Mouse (Mus musculus): ENCODE results near the gene Gm21958.

Gene Gm21958

DNA sequence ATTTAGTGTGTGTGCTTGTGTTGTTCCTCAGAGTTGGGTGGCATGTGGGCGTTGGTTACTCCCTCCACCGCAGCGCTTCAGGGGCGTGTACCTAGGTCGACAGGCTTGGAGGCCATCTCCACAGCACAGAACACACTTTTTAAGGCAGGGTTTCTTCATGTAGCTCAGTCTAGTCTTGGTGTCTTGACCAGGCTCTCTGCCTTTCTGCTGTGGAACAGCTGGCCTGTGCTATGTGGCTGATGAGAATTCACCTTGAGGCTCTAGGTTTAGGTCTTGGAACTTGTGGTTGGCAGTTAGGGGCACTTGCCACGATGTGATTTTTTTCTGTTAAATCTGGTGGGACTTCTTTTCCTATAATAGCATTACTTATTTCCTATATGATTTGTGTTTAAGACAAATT lies at the start of gene Gm21958:
Gm21958 (minus strand) TSS at position 101 of the 400 bp plus-strand sequence.
- no peak for DNase-seq (ENCODE audit: low spot score in 2 of 2)

- DNase-seq (ENCODE audit: low spot score in 2 of 2), result no peak
Measured at GRCm38 (mm10) chr3:54761258-54761657, 47.1 kb upstream of the Gm21958 start.

DNA sequence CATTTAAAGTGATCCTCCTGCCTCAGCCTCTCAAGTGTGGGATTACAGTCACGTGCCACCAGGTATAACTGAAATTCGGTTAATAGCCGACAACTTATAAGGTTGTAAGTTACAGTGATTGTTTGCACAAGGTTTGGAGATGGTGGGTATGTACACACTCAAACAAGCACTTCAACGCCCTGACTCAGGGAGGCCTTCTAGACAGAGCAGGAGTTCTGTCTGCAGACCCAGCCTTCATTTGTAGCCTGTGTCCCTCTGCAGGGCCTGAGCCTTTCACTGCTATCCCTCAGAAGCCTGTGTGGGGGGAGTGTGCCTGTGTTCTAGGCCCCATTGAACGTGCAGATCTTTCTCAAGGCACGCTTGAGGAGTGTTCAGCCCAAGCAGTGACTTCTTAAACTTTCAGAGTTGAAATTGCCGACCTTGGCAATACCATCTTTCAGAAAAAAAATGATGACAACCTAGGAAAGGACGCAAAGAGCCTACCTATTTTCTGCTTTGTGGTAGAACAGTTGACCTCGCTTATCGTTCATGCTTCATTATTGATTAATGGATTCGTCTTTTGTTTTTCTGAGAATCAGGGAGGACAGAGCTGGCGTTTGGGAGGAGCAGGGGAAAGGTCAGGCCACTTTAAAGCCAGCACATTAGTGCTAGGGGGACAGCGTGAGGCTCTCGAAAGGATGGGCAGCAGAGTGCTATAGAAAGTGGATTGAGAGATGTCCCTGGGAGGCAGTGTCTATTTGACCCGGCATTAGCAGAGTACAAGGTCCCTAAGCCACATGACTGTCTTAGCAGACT lies 46.4 kb upstream of the Gm21958 start:
- no peak for DNase-seq (ENCODE audit: low spot score in 2 of 2)

DNA sequence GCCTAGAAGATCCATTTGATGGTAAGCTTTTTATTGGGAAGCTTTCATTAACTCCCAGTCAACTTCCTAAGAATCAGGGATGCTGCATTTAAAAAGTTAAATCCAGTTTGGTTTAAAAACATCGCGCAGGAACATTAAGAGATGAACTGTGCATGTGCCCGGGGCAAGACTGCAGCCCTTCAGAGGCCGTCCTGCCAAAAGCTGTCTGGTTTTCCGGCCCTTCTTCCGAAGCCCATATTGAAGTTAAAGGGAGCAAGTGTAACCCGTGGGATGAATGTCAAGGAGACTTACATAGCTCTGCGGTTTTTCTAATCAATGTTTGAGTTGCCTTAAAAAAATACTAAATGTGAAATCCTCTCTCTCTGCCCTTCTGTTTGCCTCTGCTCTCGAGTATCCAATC lies 45.1 kb upstream of the Gm21958 start:
- no peak for DNase-seq (ENCODE audit: low spot score in 2 of 2)

- no peak for DNase-seq (ENCODE audit: low spot score in 2 of 2)
Measured at GRCm38 (mm10) chr3:54757446-54757845, 43.3 kb upstream of the Gm21958 start.

GRCm38 (mm10) chr3:54756058-54756457 lies 41.9 kb upstream of the Gm21958 start:
- no peak for DNase-seq (ENCODE audit: low spot score in 2 of 2)

- no peak for DNase-seq (ENCODE audit: low spot score in 2 of 2)
Measured at GRCm38 (mm10) chr3:54755145-54756041, 41.2 kb upstream of the Gm21958 start, which contains the start of gene Smad9. Gene Smad9, plus strand, starts transcription at chr3:54755582.

- no peak for DNase-seq (ENCODE audit: low spot score in 2 of 2)
Measured at GRCm38 (mm10) chr3:54753411-54753810, 39.3 kb upstream of the Gm21958 start.

DNA sequence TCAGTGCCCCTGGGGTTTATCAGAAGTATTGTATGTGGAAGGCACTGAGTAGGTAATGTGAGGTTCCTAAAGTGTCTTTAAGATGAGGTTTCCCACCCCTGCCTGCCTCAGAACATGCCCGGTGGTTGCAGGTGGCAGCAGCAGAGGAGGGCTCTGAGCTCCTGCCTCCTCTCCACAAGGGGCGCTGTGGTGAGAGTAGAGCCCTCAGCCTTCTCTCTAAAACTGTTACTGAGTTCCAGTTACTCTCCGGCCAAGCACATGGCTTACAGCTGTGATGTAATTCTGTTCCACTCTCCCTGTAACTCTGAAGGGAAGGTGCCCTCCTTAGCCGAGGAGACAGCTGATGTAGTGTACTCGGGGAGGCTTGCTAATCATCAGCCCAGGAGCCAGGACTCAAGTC lies 31.6 kb upstream of the Gm21958 start:
- DNase-seq (ENCODE audit: low spot score in 2 of 2), result peak in 1 of 2 experiments; percentile 57

GRCm38 (mm10) chr3:54741965-54742364 lies 27.8 kb upstream of the Gm21958 start:
- no peak for DNase-seq (ENCODE audit: low spot score in 2 of 2)

DNA sequence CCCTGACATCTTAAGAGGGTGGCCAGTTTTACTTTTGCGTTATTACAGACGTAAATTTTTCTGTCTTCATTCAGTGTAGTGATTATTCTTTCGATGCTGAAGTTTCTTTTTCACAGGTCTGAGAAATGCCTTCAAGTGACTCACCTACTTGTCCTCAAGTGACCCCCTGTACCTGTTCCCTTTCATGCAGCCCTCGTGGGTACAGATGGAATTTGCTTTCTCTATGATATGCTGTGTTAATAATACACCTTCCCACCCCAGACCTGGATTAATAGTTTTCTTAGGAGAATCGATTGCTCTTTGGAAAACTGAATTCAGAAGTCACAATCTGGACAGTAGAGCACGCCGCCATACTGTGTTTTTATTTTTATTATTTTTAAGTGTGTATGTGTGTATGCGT lies 23.2 kb upstream of the Gm21958 start:
- no peak for DNase-seq (ENCODE audit: low spot score in 2 of 2)

- DNase-seq (ENCODE audit: low spot score in 2 of 2), result peak; percentile 26 to 27
Measured at GRCm38 (mm10) chr3:54736101-54736927, 22.2 kb upstream of the Gm21958 start.

GRCm38 (mm10) chr3:54735247-54736046 lies 21.3 kb upstream of the Gm21958 start, which contains the start of the genes Exosc8 and Alg5:
Gene Exosc8, minus strand, starts transcription at chr3:54735393.
Gene Alg5, plus strand, starts transcription at chr3:54735539.
- DNase-seq (ENCODE audit: low spot score in 2 of 2), result peak; percentile 92 to 99

GRCm38 (mm10) chr3:54734411-54735246 lies 20.5 kb upstream of the Gm21958 start:
- peak; percentile 91 to 94 for DNase-seq (ENCODE audit: low spot score in 2 of 2)

DNA sequence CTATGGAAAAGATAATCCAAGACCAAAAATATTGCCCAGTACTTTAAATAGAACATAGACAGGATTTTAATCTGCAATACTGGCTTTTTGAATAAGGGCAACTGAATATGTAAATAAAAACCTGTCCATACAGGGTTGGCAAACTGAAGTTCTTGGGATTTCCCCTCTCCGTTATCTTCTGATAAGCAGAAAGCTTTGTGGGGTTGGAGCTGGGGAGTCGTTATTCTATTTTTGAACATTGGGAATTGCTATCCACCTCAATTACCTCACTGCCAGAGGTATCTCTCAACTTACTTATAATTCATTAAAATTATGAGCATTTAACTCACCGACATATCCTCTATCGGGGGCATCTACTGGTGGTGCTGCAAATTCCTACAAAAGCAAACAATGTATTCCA lies 18.2 kb upstream of the Gm21958 start:
- DNase-seq (ENCODE audit: low spot score in 2 of 2), result no peak

GRCm38 (mm10) chr3:54731626-54732150 lies 17.5 kb upstream of the Gm21958 start:
- DNase-seq (ENCODE audit: low spot score in 2 of 2), result no peak

- DNase-seq (ENCODE audit: low spot score in 2 of 2), result no peak
Measured at GRCm38 (mm10) chr3:54728100-54728499, 13.9 kb upstream of the Gm21958 start.

- no peak for DNase-seq (ENCODE audit: low spot score in 2 of 2)
Measured at GRCm38 (mm10) chr3:54727588-54727987, 13.4 kb upstream of the Gm21958 start.

DNA sequence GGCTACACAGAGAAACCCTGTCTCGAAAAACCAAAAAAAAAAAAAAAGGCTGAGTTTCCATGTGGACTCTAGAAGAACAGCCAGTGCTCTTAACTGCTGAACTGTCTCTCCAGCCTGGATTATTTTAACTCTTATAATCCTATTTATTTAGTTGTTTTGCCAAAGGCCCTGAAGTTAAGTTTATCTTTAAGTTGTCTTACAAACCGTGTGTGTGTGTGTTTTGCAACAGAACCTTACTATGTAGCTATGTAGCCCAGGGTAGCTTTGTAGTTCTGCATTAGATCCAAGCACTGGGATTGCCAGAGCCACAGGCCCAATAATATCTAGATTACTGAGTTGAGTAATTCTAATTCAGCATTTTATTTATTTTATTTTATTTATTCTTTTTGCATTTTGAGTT lies 11.2 kb upstream of the Gm21958 start:
- no peak for DNase-seq (ENCODE audit: low spot score in 2 of 2)

All from spleen, postnatal 10 days (tissue).